Mouse (Mus musculus) macrophage (primary cell): ENCODE results near the gene Areg. TPM values are rescaled to one million over a fixed set of nuclear protein-coding genes. Genes with fewer than 3 reads are reported as not detected.

Experiments
- H3K27ac ChIP-seq: fragments of 350-480 bp; formaldehyde crosslinking; 2 replicates; pipeline ENCODE4 v1.9.0; 2021
- H3K36me3 ChIP-seq: fragments of 350-480 bp; formaldehyde crosslinking; 2 replicates; pipeline ENCODE4 v1.9.0; 2021; ENCODE audit errors: inconsistent target
- H3K4me3 ChIP-seq: fragments of 350-480 bp; formaldehyde crosslinking; 2 replicates; pipeline ENCODE4 v1.9.0; 2021; ENCODE audit errors: inconsistent target
- H3K79me2 ChIP-seq: fragments of 350-480 bp; formaldehyde crosslinking; 2 replicates; pipeline ENCODE4 v1.9.0; 2021; ENCODE audit errors: inconsistent target
- WGBS: methylation state at CpG from one replicate; pipeline ENCODE4 v1.1.7; 2026; ENCODE audit warnings: inconsistent platforms; ENCODE audit not compliant: missing documents; 5-methylcytosine and 5-hydroxymethylcytosine counted together
- polyA plus RNA-seq: library from polyadenylated mRNA; stranded (reverse); fragments of 250-400 nt; gene quantifications from 3 replicates; pipeline ENCODE4 v1.2.4, GENCODE M21; 2018; ENCODE audit warnings: inconsistent platforms

Gene Areg
- polyA plus RNA-seq, 1 experiment from 2014 or later, result not detected

GRCm38 (mm10) chr5:91138970-91139369 lies 429 bp upstream of the Areg start:
- Histone ChIP-seq H3K36me3 (no peaks in the 10 kb centered on the region), H3K4me3 (no peak overlapping the region), H3K27ac (no peak overlapping the region), H3K79me2 (no peaks in the 10 kb centered on the region)
- WGBS, result 15% methylated on average over 7 of the region's 7 CpGs

- Histone ChIP-seq H3K4me3 (no peak overlapping the region), H3K36me3 (no peaks in the 10 kb centered on the region), H3K79me2 (no peaks in the 10 kb centered on the region), H3K27ac (no peak overlapping the region)
- 66% methylated on average over 13 of the region's 13 CpGs for WGBS
Measured at GRCm38 (mm10) chr5:91140896-91141448, 1.6 kb downstream of the Areg start.

- no peaks in the 10 kb centered on the region for H3K36me3 ChIP-seq
- no peaks in the 10 kb centered on the region for H3K79me2 ChIP-seq
- no peak overlapping the region for H3K27ac ChIP-seq
- WGBS, result 91% methylated on average over 9 of the region's 9 CpGs
- no peak overlapping the region for H3K4me3 ChIP-seq
Measured at GRCm38 (mm10) chr5:91144971-91145370, 5.6 kb downstream of the Areg start.

GRCm38 (mm10) chr5:91147001-91147400 lies 7.6 kb downstream of the Areg start:
- 91% methylated on average over 1 of the region's 1 CpGs for WGBS
- H3K27ac ChIP-seq, result no peak overlapping the region
- H3K79me2 ChIP-seq, result no peaks in the 10 kb centered on the region
- no peak overlapping the region for H3K4me3 ChIP-seq
- H3K36me3 ChIP-seq, result no peaks in the 10 kb centered on the region

GRCm38 (mm10) chr5:91148054-91148453 lies 8.7 kb downstream of the Areg start:
- Histone ChIP-seq H3K36me3 (no peaks in the 10 kb centered on the region), H3K4me3 (no peak overlapping the region), H3K79me2 (no peaks in the 10 kb centered on the region), H3K27ac (no peak overlapping the region)
- 0% methylated on average over 2 of the region's 2 CpGs for WGBS

- H3K79me2 ChIP-seq, result no peaks in the 10 kb centered on the region
- no peak overlapping the region for H3K27ac ChIP-seq
- H3K36me3 ChIP-seq, result no peaks in the 10 kb centered on the region
- 96% methylated on average over 8 of the region's 8 CpGs for WGBS
- no peak overlapping the region for H3K4me3 ChIP-seq
Measured at GRCm38 (mm10) chr5:91156677-91157076, 17.3 kb downstream of the Areg start.

GRCm38 (mm10) chr5:91157169-91157568 lies 17.8 kb downstream of the Areg start:
- 44% methylated on average over 3 of the region's 3 CpGs for WGBS
- Histone ChIP-seq H3K79me2 (no peaks in the 10 kb centered on the region), H3K36me3 (no peaks in the 10 kb centered on the region), H3K27ac (no peak overlapping the region), H3K4me3 (no peak overlapping the region)

GRCm38 (mm10) chr5:91162787-91163186 lies 23.4 kb downstream of the Areg start:
- Histone ChIP-seq H3K4me3 (no peak overlapping the region), H3K36me3 (no peaks in the 10 kb centered on the region), H3K79me2 (no peaks in the 10 kb centered on the region), H3K27ac (no peak overlapping the region)
- WGBS, result 94% methylated on average over 4 of the region's 4 CpGs

GRCm38 (mm10) chr5:91166601-91167000 lies 27.2 kb downstream of the Areg start:
- WGBS, result 95% methylated on average over 5 of the region's 5 CpGs
- no peaks in the 10 kb centered on the region for H3K79me2 ChIP-seq
- H3K4me3 ChIP-seq, result no peak overlapping the region
- H3K27ac ChIP-seq, result no peak overlapping the region
- H3K36me3 ChIP-seq, result no peaks in the 10 kb centered on the region

GRCm38 (mm10) chr5:91176397-91176796 lies 37.0 kb downstream of the Areg start:
- Histone ChIP-seq H3K4me3 (no peak overlapping the region), H3K27ac (no peak overlapping the region), H3K36me3 (no peaks in the 10 kb centered on the region), H3K79me2 (no peaks in the 10 kb centered on the region)

GRCm38 (mm10) chr5:91194572-91194971 lies 55.2 kb downstream of the Areg start:
- Histone ChIP-seq H3K4me3 (no peak overlapping the region), H3K79me2 (no peaks in the 10 kb centered on the region), H3K36me3 (no peaks in the 10 kb centered on the region), H3K27ac (no peak overlapping the region)
- WGBS, result 67% methylated on average over 3 of the region's 3 CpGs

Other genes with a start within 250 kb of the Areg start
- gene Cxcl1, start 248.4 kb upstream of the Areg start, polyA plus RNA-seq, result 2.8 to 6.2 TPM (median 2.9 TPM) in 3 replicates
- gene Cxcl2, start 235.7 kb upstream of the Areg start, polyA plus RNA-seq, result 8.1 to 14.6 TPM (median 10.7 TPM) in 3 replicates
- gene Mthfd2l, start 208.5 kb upstream of the Areg start, polyA plus RNA-seq, result 5.7 to 11.4 TPM (median 6.0 TPM) in 3 replicates
- not detected in 3 replicates for gene Epgn, start 112.1 kb upstream of the Areg start, polyA plus RNA-seq
- not detected in 3 replicates for gene Ereg, start 65.0 kb upstream of the Areg start, polyA plus RNA-seq